Mouse (Mus musculus) kidney, embryonic 16.5 days (tissue): ENCODE results near the gene Snrpd3. TPM values are rescaled to one million over a fixed set of nuclear protein-coding genes. Genes with fewer than 3 reads are reported as not detected.

Source experiments
- ATAC-seq: fragments of 200-750 bp; cut with Nextera tagmentation; 2 replicates; pipeline ENCODE4 v1.8.0; 2017; ENCODE audit warnings: moderate TSS enrichment; ENCODE audit not compliant: low FRiP score, low TSS enrichment
- H3K27ac ChIP-seq: fragments of 300-500 bp; sonication (generic); 2 replicates; pipeline ENCODE4 v1.5.1; 2014; ENCODE audit warnings: low read length
- H3K27me3 ChIP-seq: fragments of 300-500 bp; sonication (generic); 2 replicates; pipeline ENCODE4 v1.6.1; 2014; ENCODE audit warnings: low read length, control low read depth, mixed read lengths; ENCODE audit not compliant: insufficient read depth
- H3K36me3 ChIP-seq: fragments of 300-500 bp; sonication (generic); 2 replicates; pipeline ENCODE4 v1.6.1; 2014; ENCODE audit warnings: low read length, control low read depth, mixed read lengths; ENCODE audit not compliant: insufficient read depth
- H3K4me1 ChIP-seq: fragments of 300-500 bp; sonication (generic); 2 replicates; pipeline ENCODE4 v1.6.1; 2014; ENCODE audit warnings: low read length, control low read depth, mixed read lengths; ENCODE audit not compliant: insufficient read depth
- H3K4me2 ChIP-seq: fragments of 300-500 bp; sonication (generic); replicated peaks from 2 replicates; pipeline ENCODE4 v1.6.1; 2014; ENCODE audit warnings: low read depth, low read length
- H3K4me3 ChIP-seq: fragments of 300-500 bp; sonication (generic); 2 replicates; pipeline ENCODE4 v1.5.1; 2014; ENCODE audit warnings: mild to moderate bottlenecking, low read length
- H3K9ac ChIP-seq: fragments of 300-500 bp; sonication (generic); replicated peaks from 2 replicates; pipeline ENCODE4 v1.6.1; 2014; ENCODE audit warnings: low read length
- H3K9me3 ChIP-seq: fragments of 300-500 bp; sonication (generic); 2 replicates; pipeline ENCODE4 v1.6.1; 2016; ENCODE audit warnings: low read length, control low read depth
- WGBS: fragments of 180-500 bp; shearing (Covaris S2); extraction: QIAGEN DNeasy Blood & Tissue Kit; methylation state at CpG from one replicate; pipeline ENCODE4 v1.1.7; 2014; 5-methylcytosine and 5-hydroxymethylcytosine counted together
- polyA plus RNA-seq: library from polyadenylated mRNA; unstranded; fragments of >200 nt; fragmentation: Nextera tagmentation; extraction: Ambion mirVana; gene quantifications from 2 replicates; pipeline ENCODE4 v1.2.1, GENCODE M21; 2015

Snrpd3 gene
- polyA plus RNA-seq, 1 experiment from 2014 or later: 156 TPM

DNA sequence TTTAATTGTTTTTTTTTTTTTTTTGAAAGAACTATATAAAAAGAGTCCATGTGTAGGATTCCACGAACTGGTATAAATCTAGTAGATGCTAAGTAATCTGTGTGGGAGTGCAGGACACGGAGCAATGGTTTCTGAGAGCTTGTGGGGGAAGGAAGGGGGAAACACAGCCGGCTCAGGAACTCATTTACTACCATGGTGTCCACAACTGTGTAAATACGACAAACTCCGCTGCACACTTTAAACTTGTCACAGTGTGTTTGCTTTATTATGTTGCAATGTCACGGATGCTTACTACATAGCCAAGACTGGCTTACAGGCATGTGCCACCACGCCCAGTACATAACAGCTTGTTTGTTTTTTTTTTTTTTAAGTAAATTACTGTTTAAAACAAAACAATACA, 32.5 kb downstream of the Snrpd3 start:
- Histone ChIP-seq H3K9ac (no peak overlapping the region), H3K27ac (no peak overlapping the region; the same call in 1 of the 2 replicates), H3K4me2 (no peak overlapping the region), H3K36me3 (no peaks in the 10 kb centered on the region), H3K4me3 (no peak overlapping the region), H3K9me3 (peaks cover 5% of the 10 kb centered on the region; the same call in 1 of the 2 replicates), H3K27me3 (no peaks in the 10 kb centered on the region), H3K4me1 (peaks cover 42% of the 10 kb centered on the region)
- WGBS: 16% methylated on average over 7 of the region's 7 CpGs
- peak; percentile 65 for ATAC-seq

GRCm38 (mm10) chr10:75551175-75551574, 33.8 kb downstream of the Snrpd3 start:
- Histone ChIP-seq H3K9ac (0 out of 2 replicates have a peak overlapping the region, but pooled peaks have one; percentile 16), H3K27ac (no peak overlapping the region), H3K9me3 (no peaks in the 10 kb centered on the region), H3K4me1 (peaks cover 42% of the 10 kb centered on the region), H3K4me3 (no peak overlapping the region), H3K27me3 (no peaks in the 10 kb centered on the region), H3K4me2 (peak overlapping the region; percentile 27; the same call in 1 of the 2 replicates), H3K36me3 (no peaks in the 10 kb centered on the region)
- WGBS: 21% methylated on average over 12 of the region's 12 CpGs
- peak; percentile 24; the same call in 1 of the 2 replicates for ATAC-seq

DNA sequence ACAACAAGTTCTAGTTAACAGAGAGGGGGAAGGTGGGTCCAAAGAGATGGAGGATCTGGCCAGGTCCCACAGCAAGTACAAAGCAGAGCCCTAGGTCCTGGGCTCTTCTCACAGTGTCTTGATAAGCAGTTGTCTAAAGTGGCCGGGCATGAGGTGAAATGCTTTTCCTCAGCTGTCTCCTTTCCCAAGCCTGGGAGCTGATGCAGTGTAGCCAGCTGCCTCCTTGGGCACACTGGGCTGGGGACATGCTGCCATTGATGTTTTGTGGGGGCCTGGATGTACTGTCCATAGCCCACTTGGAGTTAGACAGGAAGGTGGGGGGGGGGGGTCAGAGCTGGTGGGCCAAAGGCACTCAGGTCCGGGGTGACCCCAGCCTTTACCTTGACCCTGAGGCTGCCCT, 34.8 kb downstream of the Snrpd3 start:
- no peak overlapping the region for H3K9ac ChIP-seq
- H3K9me3 ChIP-seq: no peaks in the 10 kb centered on the region
- H3K4me3 ChIP-seq: no peak overlapping the region
- WGBS: 38% methylated on average over 2 of the region's 2 CpGs
- no peak overlapping the region for H3K27ac ChIP-seq
- H3K36me3 ChIP-seq: no peaks in the 10 kb centered on the region
- no peaks in the 10 kb centered on the region for H3K27me3 ChIP-seq
- no peak for ATAC-seq
- no peak overlapping the region for H3K4me2 ChIP-seq
- peaks cover 49% of the 10 kb centered on the region for H3K4me1 ChIP-seq

DNA sequence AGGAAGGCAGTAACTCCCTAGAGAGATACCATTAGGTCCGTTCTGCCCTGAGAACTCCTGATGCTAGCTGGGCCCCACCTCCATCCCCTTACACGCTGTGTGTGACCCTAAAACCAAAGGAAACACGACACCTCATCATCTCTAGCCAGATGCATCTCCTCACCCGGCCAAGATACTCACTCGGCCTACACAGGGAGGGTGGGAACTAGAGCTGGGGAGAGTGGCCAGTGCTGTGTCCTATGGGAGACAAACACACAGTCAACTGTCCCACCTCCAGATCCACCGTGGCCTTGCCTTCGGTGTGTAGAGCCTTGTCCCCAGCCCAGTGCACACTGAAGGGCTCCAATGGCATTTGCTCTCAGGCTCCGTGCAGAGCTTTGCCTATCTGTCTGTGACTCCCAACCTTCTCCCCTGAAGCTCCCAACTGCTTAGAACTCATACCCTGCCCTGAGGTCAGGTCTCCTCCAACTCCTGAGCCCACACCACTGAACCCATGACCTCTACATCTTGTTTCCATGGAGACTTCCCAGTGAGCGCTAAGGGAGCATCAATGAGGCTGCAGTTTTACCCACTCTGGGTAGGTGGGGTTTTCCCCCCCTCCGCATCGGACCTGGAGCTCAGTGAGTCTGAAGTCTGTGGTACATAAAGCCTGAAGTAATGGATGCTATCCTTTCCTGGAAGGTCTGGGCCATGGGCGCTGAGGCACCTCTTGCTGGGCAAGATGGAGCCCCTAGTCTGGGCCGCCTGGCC, 35.5 kb downstream of the Snrpd3 start:
- no peak overlapping the region for H3K4me2 ChIP-seq
- ATAC-seq: no peak
- no peak overlapping the region for H3K27ac ChIP-seq
- no peak overlapping the region for H3K4me3 ChIP-seq
- H3K9me3 ChIP-seq: no peaks in the 10 kb centered on the region
- H3K4me1 ChIP-seq: peaks cover 55% of the 10 kb centered on the region
- 54% methylated on average over 13 of the region's 13 CpGs for WGBS
- no peak overlapping the region for H3K9ac ChIP-seq
- H3K27me3 ChIP-seq: no peaks in the 10 kb centered on the region
- H3K36me3 ChIP-seq: no peaks in the 10 kb centered on the region

DNA sequence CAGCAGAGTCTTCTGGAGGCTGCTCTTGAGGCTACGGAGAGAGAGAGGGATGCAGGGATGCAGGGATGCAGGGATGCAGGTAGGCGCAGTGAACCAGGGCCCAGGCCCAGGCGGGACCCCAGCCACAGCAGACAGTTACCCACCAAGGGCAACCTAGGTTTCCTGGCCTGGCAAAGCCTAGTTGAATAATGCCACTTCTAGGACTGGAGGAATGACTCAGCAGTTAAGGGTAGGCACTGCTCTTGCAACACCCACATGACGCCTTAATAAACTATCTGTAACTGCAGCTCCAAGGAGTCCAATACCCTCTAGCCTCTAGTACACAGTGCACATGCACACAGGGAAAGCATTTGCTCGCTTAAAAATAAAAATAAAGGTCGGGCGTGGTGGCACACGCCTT, 36.7 kb downstream of the Snrpd3 start:
- Histone ChIP-seq H3K4me3 (no peak overlapping the region), H3K9me3 (no peaks in the 10 kb centered on the region), H3K4me2 (no peak overlapping the region), H3K36me3 (no peaks in the 10 kb centered on the region), H3K4me1 (peaks cover 55% of the 10 kb centered on the region), H3K9ac (no peak overlapping the region), H3K27ac (no peak overlapping the region), H3K27me3 (no peaks in the 10 kb centered on the region)
- ATAC-seq: no peak
- WGBS: 90% methylated on average over 8 of the region's 8 CpGs

GRCm38 (mm10) chr10:75555557-75555956, 38.2 kb downstream of the Snrpd3 start:
- H3K4me3 ChIP-seq: no peak overlapping the region
- peaks cover 12% of the 10 kb centered on the region for H3K27me3 ChIP-seq
- no peaks in the 10 kb centered on the region for H3K36me3 ChIP-seq
- H3K9me3 ChIP-seq: no peaks in the 10 kb centered on the region
- no peak overlapping the region for H3K9ac ChIP-seq
- H3K4me2 ChIP-seq: no peak overlapping the region
- no peak for ATAC-seq
- H3K27ac ChIP-seq: peak overlapping the region; percentile 72; the same call in 1 of the 2 replicates
- H3K4me1 ChIP-seq: peaks cover 55% of the 10 kb centered on the region
- 72% methylated on average over 6 of the region's 6 CpGs for WGBS

GRCm38 (mm10) chr10:75556026-75556425, 38.7 kb downstream of the Snrpd3 start:
- Histone ChIP-seq H3K4me3 (no peak overlapping the region), H3K9ac (no peak overlapping the region), H3K9me3 (no peaks in the 10 kb centered on the region), H3K36me3 (no peaks in the 10 kb centered on the region), H3K27ac (peak overlapping the region; percentile 72), H3K4me2 (no peak overlapping the region), H3K4me1 (peaks cover 57% of the 10 kb centered on the region), H3K27me3 (peaks cover 16% of the 10 kb centered on the region)
- no peak for ATAC-seq
- 51% methylated on average over 9 of the region's 9 CpGs for WGBS

DNA sequence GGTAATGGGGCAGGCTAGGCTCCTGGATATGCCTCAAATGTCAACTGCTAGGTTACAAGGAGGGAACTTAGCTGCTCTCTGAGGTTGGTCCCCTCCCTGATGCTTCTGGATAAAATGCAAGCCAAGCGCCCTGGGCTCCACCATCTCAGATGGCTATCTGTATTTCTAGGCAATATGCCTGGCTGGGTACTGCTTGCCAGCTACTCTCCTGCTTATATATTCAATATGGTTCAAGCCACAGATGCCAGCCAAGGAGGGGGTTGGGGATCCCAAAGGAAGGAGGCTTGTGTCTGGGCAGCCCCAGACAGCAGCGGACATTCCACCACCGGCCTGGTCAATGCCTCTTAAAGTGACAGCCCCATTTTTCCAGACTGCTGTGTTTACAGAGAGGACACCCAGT, 41.2 kb downstream of the Snrpd3 start:
- H3K27me3 ChIP-seq: peaks cover 24% of the 10 kb centered on the region
- H3K4me3 ChIP-seq: no peak overlapping the region
- WGBS: 24% methylated on average over 3 of the region's 3 CpGs
- H3K27ac ChIP-seq: no peak overlapping the region
- no peak for ATAC-seq
- H3K9me3 ChIP-seq: no peaks in the 10 kb centered on the region
- H3K4me2 ChIP-seq: peak overlapping the region; percentile 99
- no peaks in the 10 kb centered on the region for H3K36me3 ChIP-seq
- no peak overlapping the region for H3K9ac ChIP-seq
- peaks cover 44% of the 10 kb centered on the region for H3K4me1 ChIP-seq

DNA sequence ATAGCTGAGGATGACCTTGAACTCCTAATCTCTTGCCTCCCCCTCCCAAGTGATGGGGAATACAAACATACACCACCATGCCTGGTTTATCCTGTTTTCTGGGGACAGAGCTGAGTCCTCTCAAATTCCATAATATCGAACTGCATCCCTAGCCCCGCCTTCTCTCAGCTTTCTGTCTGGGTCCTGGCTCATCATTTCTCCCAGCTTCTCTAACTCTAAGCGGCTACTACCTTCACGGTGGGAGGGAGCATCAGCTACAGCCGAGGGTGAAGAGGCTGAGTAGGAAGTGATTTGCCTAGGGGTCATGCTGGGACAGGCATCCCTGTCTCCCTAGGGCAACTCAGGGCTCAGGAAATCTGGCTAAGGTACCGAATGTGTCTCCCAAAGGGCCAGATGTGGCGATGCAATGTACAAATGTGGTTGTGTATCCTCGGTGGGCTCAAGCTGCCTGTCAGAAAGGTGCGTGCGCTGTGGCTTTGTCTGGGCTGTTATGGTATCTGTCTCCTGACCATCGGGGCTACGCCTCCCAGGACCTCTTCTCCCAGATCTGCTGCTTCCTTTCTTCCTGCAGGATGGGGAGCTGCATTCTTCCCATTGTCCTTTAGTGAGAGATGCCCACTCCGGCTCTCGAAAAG, 41.8 kb downstream of the Snrpd3 start:
- Histone ChIP-seq H3K9me3 (no peaks in the 10 kb centered on the region), H3K27ac (no peak overlapping the region), H3K4me3 (peak overlapping the region; percentile 59), H3K27me3 (peaks cover 24% of the 10 kb centered on the region), H3K36me3 (no peaks in the 10 kb centered on the region), H3K4me2 (peak overlapping the region; percentile 99), H3K9ac (peak overlapping the region; percentile 85), H3K4me1 (peaks cover 44% of the 10 kb centered on the region)
- WGBS: 6% methylated on average over 14 of the region's 14 CpGs
- ATAC-seq: no peak
